Mouse (Mus musculus): ENCODE data around the gene Gm5798. TPM values are rescaled to one million over a fixed set of nuclear protein-coding genes. Genes with fewer than 3 reads are reported as not detected.
"Not testable (repeated sequence)": the region's sequence is repeated elsewhere in the genome, so short reads cannot be mapped to it uniquely, and the experiment has no call there.

Gm5798 gene
- polyA plus RNA-seq (2014; fragmentation: Nextera tagmentation; extraction: Ambion mirVana) = not detected in 2 replicates

- H3K4me2 ChIP-seq (replicated peaks; ENCODE audit: low read depth, low read length); H3K27ac ChIP-seq (ENCODE audit: low read depth, low read length); H3K27me3 ChIP-seq (ENCODE audit: control insufficient read depth, insufficient read depth, low read length); H3K36me3 ChIP-seq (ENCODE audit: control insufficient read depth, insufficient read depth, low read length); H3K4me1 ChIP-seq (replicated peaks; ENCODE audit: control insufficient read depth, insufficient read depth, low read length); H3K9me3 ChIP-seq (ENCODE audit: control insufficient read depth, low read length); H3K9ac ChIP-seq (ENCODE audit: low read depth, low read length); DNase-seq (ENCODE audit: low spot score); ATAC-seq (ENCODE audit: low FRiP score); H3K4me3 ChIP-seq (ENCODE audit: low read depth, low read length): not testable (repeated sequence)
- 50% methylated on average over 2 of the region's 2 CpGs for WGBS
Measured at GRCm38 (mm10) chr14:41348309-41348708, at the start of gene Gm5798. Gene Gm5798, plus strand, starts transcription at chr14:41348609.

- ATAC-seq (ENCODE audit: low FRiP score); DNase-seq (ENCODE audit: low spot score); H3K9me3 ChIP-seq (ENCODE audit: control insufficient read depth, low read length); H3K4me3 ChIP-seq (ENCODE audit: low read depth, low read length); H3K9ac ChIP-seq (ENCODE audit: low read depth, low read length); H3K36me3 ChIP-seq (ENCODE audit: control insufficient read depth, insufficient read depth, low read length); H3K4me2 ChIP-seq (replicated peaks; ENCODE audit: low read depth, low read length); H3K27me3 ChIP-seq (ENCODE audit: control insufficient read depth, insufficient read depth, low read length); H3K4me1 ChIP-seq (replicated peaks; ENCODE audit: control insufficient read depth, insufficient read depth, low read length); H3K27ac ChIP-seq (ENCODE audit: low read depth, low read length): not testable (repeated sequence)
- WGBS = no CpG with 5 or more reads among the region's 3 CpGs
Measured at GRCm38 (mm10) chr14:41386279-41386678, 37.9 kb downstream of the Gm5798 start, which contains the start of gene Gm7945. Gene Gm7945, minus strand, starts transcription at chr14:41386379.

Other genes starting within 250 kb of the Gm5798 start
- not detected in 2 replicates for gene Mat1a, start 243.6 kb upstream of the Gm5798 start, polyA plus RNA-seq (2014; fragmentation: Nextera tagmentation; extraction: Ambion mirVana)
- not detected in 2 replicates for gene Sftpa1, start 216.8 kb upstream of the Gm5798 start, polyA plus RNA-seq (2014; fragmentation: Nextera tagmentation; extraction: Ambion mirVana)
- gene Mbl1, start 197.2 kb upstream of the Gm5798 start, polyA plus RNA-seq (2014; fragmentation: Nextera tagmentation; extraction: Ambion mirVana) = not detected in 2 replicates
- gene Sftpd, start 163.5 kb upstream of the Gm5798 start, polyA plus RNA-seq (2014; fragmentation: Nextera tagmentation; extraction: Ambion mirVana) = not detected in 2 replicates
- 0.11 TPM in 1 of 2 replicates, not detected in the other for gene Gm2832, start 69.8 kb upstream of the Gm5798 start, polyA plus RNA-seq (2014; fragmentation: Nextera tagmentation; extraction: Ambion mirVana)
- gene Gm7945, start 37.8 kb downstream of the Gm5798 start, polyA plus RNA-seq (2014; fragmentation: Nextera tagmentation; extraction: Ambion mirVana) = not detected in 2 replicates
- gene Gm6482, start 59.7 kb downstream of the Gm5798 start, polyA plus RNA-seq (2014; fragmentation: Nextera tagmentation; extraction: Ambion mirVana) = not detected in 2 replicates
- not detected in 2 replicates for gene Gm7954, start 104.9 kb downstream of the Gm5798 start, polyA plus RNA-seq (2014; fragmentation: Nextera tagmentation; extraction: Ambion mirVana)
- not detected in 2 replicates for gene Gm3486, start 140.9 kb downstream of the Gm5798 start, polyA plus RNA-seq (2014; fragmentation: Nextera tagmentation; extraction: Ambion mirVana)
- gene Gm7970, start 207.0 kb downstream of the Gm5798 start, polyA plus RNA-seq (2014; fragmentation: Nextera tagmentation; extraction: Ambion mirVana) = not detected in 2 replicates
- gene 1700049E17Rik2, start 224.6 kb downstream of the Gm5798 start, polyA plus RNA-seq (2014; fragmentation: Nextera tagmentation; extraction: Ambion mirVana) = not detected in 2 replicates